In genomic region chr10:42988627-42989026, GRCm38 (mm10) we compare ENCODE assay signal across 17 mouse cellular contexts.
DNase-seq lines count a peak whose midpoint lies in the region; ATAC-seq lines count a peak whose summit lies in the region.
"Had no signal": no experiment of that assay in that cellular context is flagged by ENCODE, and none has a peak within 500 bp of the region (broad histone marks: within the 10 kb centered on the region; RNA-seq: fewer than 3 reads in every experiment).

No protein-coding gene starts in this region.

- no peak for ATAC-seq in inflammation-experienced regulatory T-cells, adult 6 months
- ATAC-seq: CD4-positive, CD25-positive, alpha-beta regulatory T cell, adult 4 months; forebrain, embryonic 16.5 days; hindbrain, embryonic 16.5 days; liver, postnatal 0 days had no signal

- peak; percentile 16 for DNase-seq in thymus, postnatal 14 days
- no peak for DNase-seq in thymus, adult 18-20 months
- DNase-seq in ZHBTc4 (ENCODE audit: low read depth, low spot score): peak; percentile 88
- peak; percentile 31 for DNase-seq in gastrocnemius, postnatal 10 days
- DNase-seq in kidney, postnatal 25 days: no peak
- DNase-seq in cerebellum, adult 8-10 months: no peak
- DNase-seq: cerebellum, postnatal 10 days; heart, postnatal 4 days; kidney, adult 2 months; kidney, postnatal 36 days; liver, postnatal 0 days; midbrain, embryonic 14.5 days; right cerebral cortex, adult 18-20 months had no signal

Comparison
In these comparisons a context has a peak if more than half of its experiments do, and no peak if none do; other contexts are left out.
1. DNase-seq: peak in thymus, postnatal 14 days (single experiment), ZHBTc4 (single experiment) and gastrocnemius, postnatal 10 days (single experiment); none in thymus, adult 18-20 months (0 of 2), kidney, postnatal 25 days (0 of 2) and cerebellum, adult 8-10 months (single experiment).